In the genomic region with DNA sequence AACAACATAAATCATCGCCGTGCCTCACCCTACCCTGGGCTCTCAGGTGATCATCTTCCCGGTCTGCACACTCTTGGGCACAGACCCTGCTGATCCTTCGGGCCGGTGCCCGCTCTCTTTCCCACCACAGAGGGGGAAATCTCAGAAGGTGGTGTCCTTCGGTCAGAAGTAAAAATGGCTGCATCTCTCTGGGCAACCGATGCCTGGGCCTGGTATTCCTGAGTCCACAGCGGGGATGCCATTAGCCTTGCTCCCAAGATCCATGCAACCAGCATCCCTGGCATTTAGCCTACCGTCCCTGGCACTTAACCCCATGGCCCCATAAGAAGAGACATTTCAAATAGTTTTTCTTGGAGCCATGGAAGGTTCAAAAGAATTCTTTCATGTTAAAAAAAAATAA, we compare ENCODE assay signal across 15 mouse cellular contexts. TPM values are rescaled to one million over a fixed set of nuclear protein-coding genes. Genes with fewer than 3 reads are reported as not detected.
DNase-seq lines count a peak whose midpoint lies in the region; TF ChIP-seq lines count a peak whose summit lies in the region.
"Had no signal": no experiment of that assay in that cellular context is flagged by ENCODE, and none has a peak within 500 bp of the region (broad histone marks: within the 10 kb centered on the region; RNA-seq: fewer than 3 reads in every experiment).

No protein-coding gene starts in this region.

- intact Hi-C loops in left cerebral cortex, postnatal 4 days (cut with DNase I): no loop called here
- intact Hi-C loops in left cerebral cortex, postnatal 14 days (cut with DNase I): no loop called here

- TF ChIP-seq POLR2A in brain, embryonic 14.5 days (IDR thresholded peaks at IDR 0.05; ENCODE audit: borderline replicate concordance, extremely low read depth, insufficient read depth, insufficient read length, poor library complexity, severe bottlenecking): no peak

- peak; percentile 21 for DNase-seq in left cerebral cortex, postnatal 4 days
- no peak for DNase-seq in left cerebral cortex, postnatal 14 days (ENCODE audit: low spot score in 2 of 2)
- peak; percentile 31 for DNase-seq in brain, embryonic 14.5 days (ENCODE audit: low read depth)
- peak; percentile 73 for DNase-seq in embryo, embryonic 10 days (ENCODE audit: low spot score)
- DNase-seq in mesoderm, embryonic 11.5 days (ENCODE audit: low read depth, low spot score): peak; percentile 48
- no peak for DNase-seq in yolk sac, embryonic 10.5 days (ENCODE audit: low spot score)
- no peak for DNase-seq in kidney, adult 18-20 months
- DNase-seq: adrenal gland, adult 2 months; adrenal gland, postnatal 25 days; cerebellum, adult 2 months; forebrain, postnatal 0 days; gastrocnemius, adult 2 months; gastrocnemius, postnatal 25 days; heart, adult 11 months; heart, postnatal 36 days had no signal

- no peak for TF ChIP-seq CTCF in brain, embryonic 14.5 days (IDR thresholded peaks at IDR 0.05; ENCODE audit: borderline replicate concordance, extremely low read depth, insufficient read depth, insufficient read length)

RNA-seq across cellular contexts. Expression of gene Fam117a, which starts 12.6 kb away (rescaled TPM):
- total RNA-seq in left cerebral cortex, postnatal 4 days (2021): 1 to 10 TPM; 4.5 to 4.8 TPM
- total RNA-seq in left cerebral cortex, postnatal 14 days (2021): 1 to 10 TPM; 2.1 to 4.0 TPM
- polyA plus RNA-seq in brain, embryonic 14.5 days (2012; rRNA removed): 9.9 and 14.4 TPM in 2 replicates

RNA-seq across cellular contexts. Expression of gene Kat7, which starts 14.1 kb away (rescaled TPM):
- 10 to 100 TPM; 70.2 to 72.0 TPM for total RNA-seq in left cerebral cortex, postnatal 4 days (2021)
- 10 to 100 TPM; 63.3 to 66.2 TPM for total RNA-seq in left cerebral cortex, postnatal 14 days (2021)
- 48.5 and 50.9 TPM in 2 replicates for polyA plus RNA-seq in brain, embryonic 14.5 days (2012; rRNA removed)

Comparison
In these comparisons a context has a peak if more than half of its experiments do, and no peak if none do; other contexts are left out.
1. DNase-seq: peak in left cerebral cortex, postnatal 4 days (single experiment), brain, embryonic 14.5 days (single experiment), embryo, embryonic 10 days (single experiment) and mesoderm, embryonic 11.5 days (single experiment); none in left cerebral cortex, postnatal 14 days (0 of 2), yolk sac, embryonic 10.5 days (single experiment) and kidney, adult 18-20 months (single experiment).